Mouse (Mus musculus) lung, adult 2 months (tissue): ENCODE measurements around the gene Tcf3. TPM values are rescaled to one million over a fixed set of nuclear protein-coding genes. Genes with fewer than 3 reads are reported as not detected.

ENCODE experiments used
- DNase-seq: peaks from one replicate; pipeline ENCODE4 v3.0.0; 2022
- H3K4me1 ChIP-seq: fragments of 200-500 bp; 2 replicates; pipeline ENCODE4 v1.6.1; 2011; ENCODE audit warnings: low read length; ENCODE audit not compliant: control insufficient read depth, insufficient read depth
- H3K4me3 ChIP-seq: fragments of 200-500 bp; replicated peaks from 2 replicates; pipeline ENCODE3; 2011; ENCODE audit warnings: low read depth, mild to moderate bottlenecking, control low read depth, low read length; ENCODE audit errors: extremely low read depth
- CTCF ChIP-seq: fragments of 200-500 bp; IDR thresholded peaks from 2 replicates; pipeline ENCODE4 v1.5.1; 2011; ENCODE audit warnings: mild to moderate bottlenecking, low read length, control low read depth; ENCODE audit not compliant: insufficient read depth
- POLR2A ChIP-seq: fragments of 200-500 bp; IDR thresholded peaks from 2 replicates; pipeline ENCODE4 v1.6.1; 2011; ENCODE audit warnings: low read depth, mild to moderate bottlenecking, control low read depth, low read length, borderline replicate concordance; ENCODE audit errors: extremely low read depth
- WGBS: fragments of 180-500 bp; shearing (Covaris S2); methylation state at CpG from one replicate; pipeline ENCODE4 v1.1.7; 2018; 5-methylcytosine and 5-hydroxymethylcytosine counted together
- polyA plus RNA-seq: library from polyadenylated mRNA; depleted of rRNA; stranded (reverse); fragments of >200 nt; gene quantifications from 2 replicates; pipeline ENCODE4 v1.2.3, GENCODE M21; 2012

The Tcf3 gene
- polyA plus RNA-seq, 1 experiment = 94.7 TPM

GRCm38 (mm10) chr10:80384709-80385108 is 48.7 kb downstream of the Tcf3 start:
- Histone ChIP-seq H3K4me1 (peaks cover 9% of the 10 kb centered on the region), H3K4me3 (no peak overlapping the region)
- 71% methylated on average over 7 of the region's 7 CpGs for WGBS
- DNase-seq = no peak
- no peak for TF ChIP-seq CTCF
- no peak for TF ChIP-seq POLR2A

- no peak for TF ChIP-seq CTCF
- no peak for TF ChIP-seq POLR2A
- Histone ChIP-seq H3K4me3 (no peak overlapping the region), H3K4me1 (peaks cover 9% of the 10 kb centered on the region)
- no peak for DNase-seq
- 85% methylated on average over 4 of the region's 4 CpGs for WGBS
Observed at GRCm38 (mm10) chr10:80384115-80384639, 49.3 kb downstream of the Tcf3 start.

- no peak for DNase-seq
- TF ChIP-seq POLR2A (no peak), CTCF (peak; percentile 40)
- H3K4me1 ChIP-seq = peaks cover 9% of the 10 kb centered on the region
- 48% methylated on average over 4 of the region's 4 CpGs for WGBS
- H3K4me3 ChIP-seq = no peak overlapping the region
Observed at GRCm38 (mm10) chr10:80383431-80383830, 50.0 kb downstream of the Tcf3 start.

GRCm38 (mm10) chr10:80382641-80383365 is 50.6 kb downstream of the Tcf3 start:
- TF ChIP-seq CTCF = no peak
- no peak for TF ChIP-seq POLR2A
- H3K4me1 ChIP-seq = peaks cover 6% of the 10 kb centered on the region
- WGBS = 77% methylated on average over 7 of the region's 7 CpGs
- H3K4me3 ChIP-seq = no peak overlapping the region
- DNase-seq = no peak

- Histone ChIP-seq H3K4me1 (no peaks in the 10 kb centered on the region), H3K4me3 (no peak overlapping the region)
- TF ChIP-seq POLR2A = no peak
- peak; percentile 33 for TF ChIP-seq CTCF
- DNase-seq = no peak
- WGBS = 52% methylated on average over 10 of the region's 10 CpGs
Observed at GRCm38 (mm10) chr10:80377716-80378115, 55.7 kb downstream of the Tcf3 start.

GRCm38 (mm10) chr10:80376160-80376559 is 57.3 kb downstream of the Tcf3 start:
- peak; percentile 93 for TF ChIP-seq CTCF
- no peak for TF ChIP-seq POLR2A
- Histone ChIP-seq H3K4me3 (no peak overlapping the region), H3K4me1 (no peaks in the 10 kb centered on the region)
- WGBS = under 1% methylated on average over 7 of the region's 7 CpGs
- peak; percentile 87 for DNase-seq

GRCm38 (mm10) chr10:80374063-80374462 is 59.4 kb downstream of the Tcf3 start:
- peak; percentile 66 for DNase-seq
- 28% methylated on average over 6 of the region's 6 CpGs for WGBS
- TF ChIP-seq CTCF (peak; percentile 60; the same call in 1 of the 2 replicates), POLR2A (no peak)

GRCm38 (mm10) chr10:80372706-80373105 is 60.7 kb downstream of the Tcf3 start:
- 82% methylated on average over 6 of the region's 6 CpGs for WGBS
- no peak for TF ChIP-seq POLR2A
- no peak for TF ChIP-seq CTCF
- Histone ChIP-seq H3K4me1 (no peaks in the 10 kb centered on the region), H3K4me3 (no peak overlapping the region)
- no peak for DNase-seq

More at GRCm38 (mm10) chr10:80374063-80374462, 59.4 kb downstream of the Tcf3 start:
- Histone ChIP-seq H3K4me3 (no peak overlapping the region), H3K4me1 (no peaks in the 10 kb centered on the region)

- H3K4me3 ChIP-seq = no peak overlapping the region
- H3K4me1 ChIP-seq = no peaks in the 10 kb centered on the region
- 57% methylated on average over 9 of the region's 9 CpGs for WGBS
- TF ChIP-seq POLR2A (no peak), CTCF (no peak)
- DNase-seq = no peak
Observed at GRCm38 (mm10) chr10:80371983-80372382, 61.5 kb downstream of the Tcf3 start.
